Mouse (Mus musculus): Measurements from ENCODE around the gene Mrps14. TPM values are rescaled to one million over a fixed set of nuclear protein-coding genes. Genes with fewer than 3 reads are reported as not detected.

Gene Mrps14
- total and polyA plus RNA-seq, 3 experiments: 14.8 to 106 (median 58.0) TPM

DNA sequence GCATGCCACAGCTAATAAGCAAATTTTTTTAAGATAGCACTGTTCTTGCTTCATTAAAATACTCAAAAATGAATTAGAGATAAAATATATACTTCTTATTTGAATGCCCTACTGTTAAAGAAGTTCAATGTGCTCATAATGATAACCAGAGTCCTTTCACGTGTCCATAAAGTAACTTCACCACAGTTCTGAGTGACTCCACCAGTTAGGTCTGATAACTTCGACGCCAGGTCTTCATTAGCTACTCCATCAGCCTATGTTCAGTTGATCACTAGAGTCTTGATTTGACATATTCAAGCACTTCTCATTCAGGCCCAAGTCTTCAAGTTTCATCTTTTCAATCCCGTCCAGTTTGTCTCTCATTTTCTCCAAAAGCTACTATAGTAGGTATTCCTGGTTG lies 32.2 kb downstream of the Mrps14 start:
- DNase-seq: no peak

DNA sequence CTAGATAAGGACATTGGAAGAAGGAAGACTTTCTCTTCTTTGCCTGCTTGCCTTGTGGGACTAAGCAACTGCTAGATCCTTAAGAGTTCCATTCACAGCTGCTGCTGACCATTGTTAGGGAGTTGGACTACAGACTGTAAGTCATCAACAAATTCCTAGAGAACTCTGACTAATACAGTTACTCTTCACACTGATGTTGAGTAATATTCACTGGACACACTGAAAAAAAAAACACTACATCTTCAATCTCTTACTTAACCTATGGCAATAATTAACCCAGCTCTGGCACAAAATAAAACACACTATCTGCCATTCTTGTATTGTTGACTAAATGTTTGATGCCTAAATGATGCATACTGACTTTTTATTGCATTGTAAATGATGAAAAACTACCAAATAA lies 32.8 kb downstream of the Mrps14 start:
- no peak for DNase-seq

DNA sequence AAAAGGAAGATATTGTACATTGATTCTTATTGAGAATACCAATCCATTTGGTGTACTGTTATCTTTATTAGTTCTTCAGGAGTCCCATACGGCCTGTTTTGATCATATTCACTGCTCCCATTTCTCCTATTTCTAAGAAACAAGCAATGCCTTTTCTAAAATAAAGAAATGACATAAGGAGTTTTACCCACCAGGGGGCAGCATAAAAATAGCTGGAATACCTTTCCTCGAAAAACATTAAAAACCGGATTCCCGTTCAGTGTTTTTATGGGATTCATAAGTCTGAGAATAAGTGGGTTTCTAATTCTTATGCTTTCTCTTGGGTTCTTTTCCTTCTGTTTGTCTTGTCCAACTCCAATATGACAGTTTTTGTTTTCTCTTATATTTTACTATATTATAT lies 36.0 kb downstream of the Mrps14 start:
- DNase-seq: no peak

DNA sequence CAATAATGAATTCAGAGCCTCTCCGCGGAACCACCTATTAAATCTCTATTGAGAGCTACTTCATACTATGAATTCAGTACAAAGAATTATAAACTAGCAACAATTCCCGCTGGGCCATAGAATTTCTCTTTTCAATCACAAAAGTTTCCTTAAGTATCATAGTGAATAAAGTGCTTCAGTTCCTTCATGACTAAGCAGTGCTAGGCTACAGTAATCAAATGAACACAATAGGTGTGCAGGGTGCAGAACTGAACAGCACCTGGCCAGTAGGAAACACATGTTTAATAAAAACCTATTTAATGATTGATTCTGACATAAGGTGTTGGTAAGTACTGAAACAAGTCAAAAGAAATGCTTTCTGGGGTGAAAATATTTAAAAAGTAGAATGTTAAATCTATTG lies 37.1 kb downstream of the Mrps14 start:
- DNase-seq: no peak

DNA sequence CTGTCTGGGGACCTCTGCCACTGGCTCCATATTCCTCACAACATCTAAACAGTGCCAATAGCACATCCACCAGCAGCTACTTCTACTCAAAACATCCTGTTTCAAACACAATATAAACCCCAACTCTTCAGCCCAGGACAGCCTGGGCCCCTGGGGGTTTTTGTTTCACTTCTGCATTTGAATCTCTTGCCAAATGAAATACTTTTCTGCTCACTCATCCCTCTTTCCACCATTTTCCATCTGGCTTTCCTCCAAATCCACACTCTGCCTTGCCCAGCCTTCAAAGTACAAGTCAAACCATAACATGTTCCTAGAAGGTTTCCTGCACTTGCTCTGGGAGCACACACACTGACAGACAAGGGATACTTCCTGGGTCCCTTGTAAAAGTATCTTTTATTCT lies 38.9 kb downstream of the Mrps14 start:
- no peak for DNase-seq

DNA sequence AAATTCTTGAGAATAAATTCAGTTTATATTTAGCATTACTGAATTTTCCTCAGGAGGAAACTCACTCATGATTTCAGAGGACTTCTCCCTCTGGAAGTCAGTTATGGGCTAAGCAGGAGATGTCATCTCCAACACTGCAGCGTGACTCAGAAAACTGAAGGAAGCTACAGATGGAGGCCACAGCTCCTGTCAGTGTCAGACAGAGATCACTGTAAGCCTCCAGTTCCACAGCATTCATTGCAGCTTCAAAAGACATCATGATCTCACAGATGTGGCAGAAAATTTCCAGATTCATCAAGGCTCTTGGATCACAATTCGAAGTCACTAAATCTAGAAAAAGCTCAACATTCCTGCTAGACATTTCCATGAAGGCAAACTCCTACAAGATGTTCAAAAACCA lies 43.0 kb downstream of the Mrps14 start:
- DNase-seq: no peak

DNA sequence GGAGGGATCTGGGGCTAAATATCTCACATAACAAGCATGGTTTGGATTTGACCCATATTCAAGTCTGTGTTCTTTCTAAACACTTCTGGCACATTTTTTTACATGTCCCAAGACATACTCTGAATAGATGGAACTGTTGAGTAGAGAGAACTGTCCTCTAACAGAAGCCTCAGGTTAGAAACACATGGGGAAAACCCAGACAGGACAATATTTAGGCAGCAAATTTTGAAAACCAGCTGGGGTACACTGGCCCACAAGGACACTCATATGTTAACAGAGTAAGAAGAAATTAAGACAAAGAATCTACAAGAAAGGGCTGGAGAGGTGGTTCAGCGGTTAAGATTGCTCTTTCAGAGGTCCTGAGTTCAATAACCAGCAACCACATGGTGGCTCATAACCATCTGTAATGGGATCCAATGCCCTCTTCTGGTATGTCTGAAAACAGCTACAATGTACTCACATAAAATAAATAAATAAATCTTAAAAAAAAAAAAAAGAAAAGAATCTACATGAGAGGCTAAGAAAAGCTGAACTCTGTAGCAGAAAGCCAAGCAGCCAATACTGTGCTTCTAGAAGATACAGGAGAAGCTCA lies 43.9 kb downstream of the Mrps14 start:
- DNase-seq: no peak

DNA sequence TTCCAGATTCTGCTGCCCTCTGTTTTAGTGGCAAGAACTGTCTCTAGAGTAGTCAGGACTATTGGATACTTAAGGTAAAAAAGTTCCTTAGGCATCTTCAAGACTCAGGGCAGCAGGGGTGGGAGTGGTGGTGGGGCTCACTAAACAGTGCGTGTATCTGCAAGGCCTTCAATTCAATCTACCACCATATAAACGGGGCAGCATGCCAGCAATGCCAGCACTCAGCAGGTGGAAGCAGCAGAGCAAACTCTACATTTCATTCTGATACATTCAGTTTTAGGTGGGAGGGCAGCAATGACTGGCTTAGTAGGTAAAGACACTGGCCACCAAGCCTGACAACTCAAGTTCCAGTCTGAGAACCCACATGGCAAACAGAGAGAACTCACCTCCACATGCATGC lies 45.1 kb downstream of the Mrps14 start:
- DNase-seq: no peak

DNA sequence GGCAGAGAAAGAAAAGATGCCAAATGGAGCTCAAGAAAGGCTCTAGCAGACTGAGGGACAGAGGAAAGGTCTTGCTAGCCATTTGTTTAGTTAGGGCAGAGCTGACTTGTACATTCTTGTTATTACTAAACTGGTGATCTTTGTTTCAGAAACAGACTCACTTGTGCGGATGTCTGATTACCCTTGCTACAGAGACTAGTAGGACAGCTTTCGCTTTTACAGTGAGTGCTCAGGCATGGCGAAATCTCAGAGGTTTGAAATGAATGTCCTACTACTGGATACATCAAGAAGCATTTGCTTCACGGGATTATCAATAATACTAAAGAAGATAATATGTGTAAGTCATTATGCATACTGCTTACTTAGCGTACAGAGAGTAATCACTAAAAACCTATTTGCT lies 49.7 kb downstream of the Mrps14 start:
- DNase-seq: no peak

DNA sequence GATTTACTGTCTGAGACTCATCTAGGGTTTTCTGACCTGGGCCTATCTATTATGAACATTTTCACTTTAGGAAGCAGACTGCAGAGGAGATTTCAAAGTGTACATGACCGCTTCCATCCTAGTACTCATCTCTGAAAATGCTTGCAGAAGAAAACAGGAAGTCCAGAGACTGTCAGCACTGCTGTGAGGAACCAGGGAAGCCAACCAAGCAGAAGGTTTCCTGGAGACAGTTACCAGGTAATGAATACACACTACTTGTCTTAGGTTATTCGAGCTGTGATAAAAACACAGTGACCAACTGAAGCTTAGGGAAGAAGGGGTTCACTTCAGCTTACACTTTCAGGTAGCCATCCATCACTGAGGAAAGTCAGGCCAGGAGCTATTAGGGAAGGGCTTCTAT lies 50.9 kb downstream of the Mrps14 start:
- DNase-seq: no peak

DNA sequence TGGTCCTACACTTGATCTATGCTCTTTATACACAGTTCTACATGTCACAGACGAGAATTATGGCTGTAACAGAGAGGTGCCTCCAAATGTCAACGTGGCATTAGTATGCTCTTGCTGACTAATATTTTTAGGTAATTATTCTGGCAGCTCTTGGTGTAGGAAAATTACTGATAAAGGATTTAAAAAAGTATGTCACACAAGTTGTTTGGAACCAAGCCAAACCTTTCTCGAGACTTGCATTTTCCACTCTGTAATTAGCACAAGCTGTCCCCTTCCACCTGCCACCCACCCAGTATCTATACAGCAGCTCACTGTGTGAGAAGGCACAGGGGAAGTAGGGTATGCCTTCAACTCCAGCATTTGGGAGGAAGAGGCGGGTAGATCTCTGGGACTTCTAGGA lies 51.8 kb downstream of the Mrps14 start:
- DNase-seq: no peak

DNA sequence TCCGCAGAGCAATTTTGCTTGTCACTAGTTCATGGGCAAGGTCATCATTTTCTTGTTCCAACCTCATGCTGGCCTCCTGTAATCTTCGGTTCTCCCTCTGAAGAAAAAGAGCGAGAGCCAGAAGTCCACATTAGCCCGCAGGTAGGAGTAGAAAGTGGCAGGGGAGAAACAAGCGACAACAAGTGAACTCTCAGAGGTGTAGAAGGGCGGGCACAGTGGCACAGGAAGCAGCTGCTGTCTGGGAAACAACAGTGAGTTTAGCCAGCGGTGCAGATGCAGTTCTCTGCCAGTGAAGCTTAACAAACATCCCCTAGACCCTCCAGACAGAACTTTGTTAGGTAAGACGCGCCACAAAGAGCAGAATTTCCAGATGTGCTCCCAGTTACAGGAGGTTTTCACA lies 52.5 kb downstream of the Mrps14 start:
- no peak for DNase-seq

DNA sequence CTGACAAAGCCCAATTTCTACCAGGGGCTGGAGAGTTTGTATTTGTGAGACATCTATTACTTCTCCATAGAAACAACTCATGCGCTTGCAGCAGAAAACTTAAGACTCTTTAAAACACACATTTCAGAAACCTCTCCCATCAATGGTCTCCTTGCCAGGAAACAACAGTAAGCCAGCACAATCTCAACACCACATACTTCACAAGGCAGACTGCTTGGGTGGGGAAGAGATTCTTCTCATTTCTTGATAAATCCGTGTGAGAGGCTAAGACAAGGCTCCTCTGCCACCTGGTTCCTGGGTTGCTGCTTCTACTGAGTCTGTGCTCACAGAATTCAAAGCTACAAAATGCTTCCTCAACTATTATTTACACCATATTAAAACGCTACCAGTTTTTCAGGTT lies 54.8 kb downstream of the Mrps14 start:
- DNase-seq: no peak

DNA sequence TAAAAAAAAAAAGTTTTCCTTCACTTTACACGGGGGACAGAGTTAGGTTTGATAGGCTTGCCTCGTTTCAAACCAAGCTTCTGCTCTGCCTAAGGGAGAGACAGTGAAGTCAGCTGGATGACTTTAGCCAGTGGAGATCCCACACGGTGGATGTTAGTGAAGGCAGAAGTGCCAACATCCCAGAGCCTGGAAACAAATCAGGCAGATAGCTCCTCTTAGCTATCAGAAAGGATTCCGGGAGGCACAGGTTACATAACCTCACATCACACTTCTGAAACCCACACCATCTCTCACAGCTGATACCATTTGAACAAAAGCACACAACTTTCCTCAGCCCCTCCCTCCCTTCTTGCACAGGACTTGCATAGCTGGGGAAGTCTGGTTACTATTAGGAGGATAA lies 55.8 kb downstream of the Mrps14 start:
- DNase-seq: no peak

DNA sequence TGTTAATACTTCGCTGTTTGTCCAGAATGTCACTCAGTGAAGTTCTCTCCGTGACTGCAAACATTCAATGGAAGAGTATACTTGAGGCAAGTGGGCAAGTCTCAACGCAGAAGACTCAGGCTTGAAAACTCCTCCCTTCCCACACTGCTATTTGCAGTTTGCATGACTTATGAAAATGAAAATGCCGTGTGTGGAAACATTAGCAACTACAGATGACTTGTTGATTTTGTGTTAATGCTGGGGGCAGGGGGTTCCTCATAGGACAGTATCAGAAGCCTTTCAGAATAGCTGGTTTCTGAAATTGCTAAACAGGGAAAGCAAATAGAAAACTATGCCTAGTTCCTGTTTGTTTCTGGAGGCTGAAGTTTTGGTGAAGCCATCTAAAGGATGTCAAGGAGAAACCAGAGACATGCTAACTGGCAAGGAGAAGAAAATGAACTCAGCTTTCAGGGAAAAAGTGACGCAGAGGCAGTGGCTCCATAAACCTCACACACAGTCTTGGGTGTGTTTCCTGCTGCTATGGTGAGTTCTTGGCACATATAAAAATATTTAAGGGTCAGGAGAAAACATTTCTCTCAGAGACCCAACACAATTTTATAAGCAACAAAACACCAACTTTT lies 56.5 kb downstream of the Mrps14 start:
- no peak for DNase-seq

Other genes with a start within 250 kb of the Mrps14 start
- 10 to 100 TPM; 12.5 to 15.7 TPM for gene 4930523C07Rik, start 150.8 kb upstream of the Mrps14 start, total RNA-seq (2021)
- gene 4930523C07Rik, start 150.8 kb upstream of the Mrps14 start, polyA plus RNA-seq (2012; rRNA removed): 7.4 and 11.8 TPM in 2 replicates
- under 1 TPM; 0.17 to 0.20 TPM for gene Tnn, start 41.6 kb upstream of the Mrps14 start, total RNA-seq (2021)
- not detected in 2 replicates for gene Tnn, start 41.6 kb upstream of the Mrps14 start, polyA plus RNA-seq (2012; rRNA removed)
- gene Cacybp, start 17.7 kb downstream of the Mrps14 start, total RNA-seq (2021): 100 to 1,000 TPM; 100 to 136 TPM
- gene Cacybp, start 17.7 kb downstream of the Mrps14 start, polyA plus RNA-seq (2012; rRNA removed): 13.5 and 15.1 TPM in 2 replicates

Measured in adrenal gland, adult 2 months (tissue).